Mouse (Mus musculus): Measurements from ENCODE around the gene Trim58. TPM values are rescaled to one million over a fixed set of nuclear protein-coding genes. Genes with fewer than 3 reads are reported as not detected.

Gene Trim58
- polyA plus RNA-seq, 1 experiment from 2014 or later: 0.20 TPM

DNA sequence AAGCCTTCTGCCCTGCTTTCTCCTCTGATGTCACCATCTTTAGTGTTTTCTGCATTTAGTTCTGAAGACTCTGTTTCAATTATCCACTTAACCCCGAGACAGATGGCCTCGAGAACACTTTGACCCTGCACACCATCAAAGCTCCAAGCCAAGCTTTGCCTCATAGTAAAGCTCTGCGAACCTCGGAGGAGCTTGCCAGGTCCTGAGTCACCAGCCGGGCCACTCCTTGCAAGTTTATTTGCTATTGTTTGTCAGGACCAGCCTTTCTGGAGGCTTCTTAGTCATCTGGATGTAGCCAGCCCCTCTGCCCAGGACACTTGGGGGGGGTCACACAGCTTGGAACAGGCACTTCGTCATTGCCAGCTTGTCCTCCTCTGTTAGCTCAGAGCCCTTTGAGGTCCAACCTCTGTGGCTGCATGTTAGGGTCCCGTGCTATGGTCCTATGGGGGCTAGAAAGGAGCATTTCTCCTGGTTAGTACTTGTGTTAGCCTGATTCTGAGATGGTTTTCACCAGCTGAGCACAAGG is 2.0 kb upstream of the Trim58 start:
- WGBS: 69% methylated on average over 7 of the region's 7 CpGs
- Histone ChIP-seq H3K9me3 (ENCODE audit: control insufficient read depth, low read length) (no peaks in the 10 kb centered on the region), H3K27ac (ENCODE audit: low read depth, low read length) (no peak overlapping the region), H3K4me1 (ENCODE audit: control insufficient read depth, insufficient read depth, low read depth, low read length) (peaks cover 5% of the 10 kb centered on the region), H3K27me3 (replicated peaks; ENCODE audit: control insufficient read depth, insufficient read depth, low read length) (peaks cover 5% of the 10 kb centered on the region; the same call in 1 of the 2 replicates), H3K4me3 (ENCODE audit: low read length) (no peak overlapping the region), H3K9ac (ENCODE audit: low read depth, low read length) (no peak overlapping the region), H3K4me2 (ENCODE audit: low read length) (no peak overlapping the region), H3K36me3 (ENCODE audit: control insufficient read depth, insufficient read depth, low read length) (no peaks in the 10 kb centered on the region)
- ATAC-seq: no peak

DNA sequence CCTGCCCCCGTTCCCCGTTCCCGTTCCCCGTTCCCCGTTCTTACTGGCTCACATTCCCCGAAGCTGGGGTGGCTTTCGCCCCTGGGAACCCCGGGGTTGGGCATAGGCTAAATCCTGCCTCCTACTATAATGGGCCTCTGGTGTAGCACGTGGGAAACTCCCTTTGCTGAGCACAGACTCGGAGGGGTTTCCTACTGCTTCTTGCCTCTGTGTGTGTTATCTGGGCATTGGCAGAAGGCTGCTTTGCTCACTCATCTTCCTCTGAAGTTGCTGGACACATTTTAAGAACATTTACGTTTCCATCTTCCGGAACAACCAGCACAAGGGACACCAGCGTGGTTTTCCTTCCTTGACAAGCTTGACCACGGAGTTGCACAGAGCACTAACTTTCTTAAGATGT is 792 bp downstream of the Trim58 start:
- ATAC-seq: no peak
- Histone ChIP-seq H3K4me2 (ENCODE audit: low read length) (peak overlapping the region; percentile 98), H3K4me3 (ENCODE audit: low read length) (peak overlapping the region; percentile 52), H3K36me3 (ENCODE audit: control insufficient read depth, insufficient read depth, low read length) (no peaks in the 10 kb centered on the region), H3K4me1 (ENCODE audit: control insufficient read depth, insufficient read depth, low read depth, low read length) (peaks cover 5% of the 10 kb centered on the region), H3K27me3 (replicated peaks; ENCODE audit: control insufficient read depth, insufficient read depth, low read length) (peaks cover 5% of the 10 kb centered on the region; the same call in 1 of the 2 replicates), H3K27ac (ENCODE audit: low read depth, low read length) (no peak overlapping the region), H3K9me3 (ENCODE audit: control insufficient read depth, low read length) (no peaks in the 10 kb centered on the region), H3K9ac (ENCODE audit: low read depth, low read length) (peak overlapping the region; percentile 58; the same call in 1 of the 2 replicates)
- WGBS: 26% methylated on average over 14 of the region's 14 CpGs

DNA sequence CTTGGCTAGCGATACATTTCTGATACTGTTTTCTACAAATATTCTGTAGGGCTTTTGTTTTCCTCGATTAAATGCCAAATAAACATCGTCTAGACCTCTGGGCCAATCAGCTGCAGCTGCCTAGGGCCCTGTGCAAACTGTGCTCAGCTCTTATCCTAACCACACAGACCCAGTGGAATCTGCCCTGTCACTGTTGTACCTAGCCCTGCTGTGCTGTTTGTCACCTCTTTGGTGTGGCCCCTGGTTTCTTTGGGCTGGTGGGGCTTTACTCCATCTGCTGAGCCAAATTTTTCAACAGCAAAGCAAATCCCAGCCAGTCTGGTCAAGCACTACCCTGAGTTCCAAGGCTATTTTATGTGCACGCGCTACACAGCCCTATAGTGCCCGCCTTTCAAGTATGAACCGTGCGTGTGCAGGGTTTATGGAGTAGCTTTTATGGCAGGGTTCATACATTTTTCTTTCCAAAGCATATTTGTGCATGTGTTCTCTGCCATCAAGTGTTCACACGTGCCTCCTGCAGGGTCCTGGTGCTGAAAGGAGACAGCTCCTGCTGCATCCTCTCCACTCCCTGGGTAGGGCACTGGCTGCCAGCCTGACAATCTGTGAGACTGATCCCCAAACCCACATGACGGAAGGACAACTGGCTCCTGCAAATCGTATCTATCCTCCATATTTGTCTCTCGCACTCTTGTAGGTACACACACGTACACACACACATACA is 1.5 kb downstream of the Trim58 start:
- H3K4me2 ChIP-seq (ENCODE audit: low read length): no peak overlapping the region
- no peaks in the 10 kb centered on the region for H3K36me3 ChIP-seq (ENCODE audit: control insufficient read depth, insufficient read depth, low read length)
- H3K27me3 ChIP-seq (replicated peaks; ENCODE audit: control insufficient read depth, insufficient read depth, low read length): peaks cover 5% of the 10 kb centered on the region; the same call in 1 of the 2 replicates
- no peak for ATAC-seq
- no peak overlapping the region for H3K9ac ChIP-seq (ENCODE audit: low read depth, low read length)
- 88% methylated on average over 13 of the region's 13 CpGs for WGBS
- no peaks in the 10 kb centered on the region for H3K9me3 ChIP-seq (ENCODE audit: control insufficient read depth, low read length)
- no peak overlapping the region for H3K27ac ChIP-seq (ENCODE audit: low read depth, low read length)
- peaks cover 5% of the 10 kb centered on the region for H3K4me1 ChIP-seq (ENCODE audit: control insufficient read depth, insufficient read depth, low read depth, low read length)
- no peak overlapping the region for H3K4me3 ChIP-seq (ENCODE audit: low read length)

DNA sequence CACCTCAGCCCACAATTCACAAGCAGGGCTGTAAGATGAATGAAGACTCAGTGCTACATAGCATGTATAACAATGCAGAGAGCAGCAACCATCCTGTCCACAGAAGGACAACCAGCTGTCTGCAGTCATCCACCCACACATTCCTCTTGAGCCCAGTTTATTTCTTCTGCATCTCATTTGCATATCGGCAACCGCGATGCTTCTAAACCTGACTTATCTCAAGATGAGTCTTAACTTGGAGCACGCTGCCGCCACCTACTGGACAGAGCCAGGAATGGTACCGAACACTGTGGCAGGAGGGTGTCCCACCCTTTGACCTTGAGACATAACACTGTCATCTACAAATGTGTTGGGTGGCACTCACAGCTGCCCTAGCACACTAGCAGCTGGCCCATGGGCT is 3.1 kb downstream of the Trim58 start:
- Histone ChIP-seq H3K4me3 (ENCODE audit: low read length) (no peak overlapping the region), H3K9ac (ENCODE audit: low read depth, low read length) (no peak overlapping the region), H3K4me1 (ENCODE audit: control insufficient read depth, insufficient read depth, low read depth, low read length) (peaks cover 5% of the 10 kb centered on the region), H3K27ac (ENCODE audit: low read depth, low read length) (no peak overlapping the region), H3K9me3 (ENCODE audit: control insufficient read depth, low read length) (no peaks in the 10 kb centered on the region), H3K36me3 (ENCODE audit: control insufficient read depth, insufficient read depth, low read length) (no peaks in the 10 kb centered on the region), H3K27me3 (replicated peaks; ENCODE audit: control insufficient read depth, insufficient read depth, low read length) (peaks cover 5% of the 10 kb centered on the region; the same call in 1 of the 2 replicates), H3K4me2 (ENCODE audit: low read length) (no peak overlapping the region)
- 37% methylated on average over 6 of the region's 6 CpGs for WGBS
- ATAC-seq: no peak

DNA sequence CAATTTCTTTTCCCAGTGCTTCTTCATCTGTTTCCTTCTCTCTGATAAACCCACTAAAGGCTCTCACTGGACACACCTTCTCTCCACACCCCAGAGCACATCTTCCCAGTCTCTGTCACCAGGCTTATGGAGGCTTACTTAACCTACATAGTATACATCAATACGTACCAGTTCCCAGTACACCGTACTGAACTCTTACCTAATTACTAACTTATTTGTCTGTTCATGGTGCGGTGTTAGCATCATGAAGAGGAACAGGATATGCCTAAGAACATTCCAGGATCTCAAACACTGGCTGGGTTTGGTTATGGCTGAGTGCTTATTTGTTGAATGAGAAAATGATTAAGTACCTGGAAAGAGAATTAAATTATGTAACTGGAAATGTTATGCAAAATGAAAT is 14.9 kb downstream of the Trim58 start:
- H3K9me3 ChIP-seq (ENCODE audit: control insufficient read depth, low read length): no peaks in the 10 kb centered on the region
- no peaks in the 10 kb centered on the region for H3K27me3 ChIP-seq (replicated peaks; ENCODE audit: control insufficient read depth, insufficient read depth, low read length)
- no peak overlapping the region for H3K27ac ChIP-seq (ENCODE audit: low read depth, low read length)
- H3K4me2 ChIP-seq (ENCODE audit: low read length): no peak overlapping the region
- H3K36me3 ChIP-seq (ENCODE audit: control insufficient read depth, insufficient read depth, low read length): no peaks in the 10 kb centered on the region
- H3K4me1 ChIP-seq (ENCODE audit: control insufficient read depth, insufficient read depth, low read depth, low read length): no peaks in the 10 kb centered on the region
- H3K9ac ChIP-seq (ENCODE audit: low read depth, low read length): no peak overlapping the region
- no peak overlapping the region for H3K4me3 ChIP-seq (ENCODE audit: low read length)
- 89% methylated on average over 3 of the region's 3 CpGs for WGBS
- no peak for ATAC-seq

DNA sequence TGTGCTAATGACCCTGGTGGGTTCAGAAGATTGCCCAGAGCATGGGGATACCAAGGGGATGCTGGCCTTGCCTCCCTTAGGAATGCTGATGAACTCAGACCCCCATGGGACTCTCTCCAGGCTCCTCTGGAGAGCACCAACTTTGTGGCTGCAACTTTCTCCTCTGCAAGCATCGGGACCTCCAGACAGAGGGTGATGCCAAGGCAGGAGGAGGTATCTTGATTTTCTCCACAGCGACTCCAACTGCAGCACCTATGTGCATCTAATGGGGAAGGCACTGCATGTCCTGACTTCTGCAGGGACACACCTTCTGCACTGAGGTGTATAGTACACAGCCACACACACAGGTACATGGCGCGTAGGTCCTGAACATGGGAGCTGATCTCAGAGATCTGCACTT is 18.3 kb downstream of the Trim58 start, which contains the start of gene Olfr322:
Gene Olfr322, plus strand, starts transcription at position 187 of the 400 bp plus-strand sequence.
- WGBS: 87% methylated on average over 4 of the region's 4 CpGs
- Histone ChIP-seq H3K27me3 (replicated peaks; ENCODE audit: control insufficient read depth, insufficient read depth, low read length) (no peaks in the 10 kb centered on the region), H3K4me1 (ENCODE audit: control insufficient read depth, insufficient read depth, low read depth, low read length) (no peaks in the 10 kb centered on the region), H3K4me3 (ENCODE audit: low read length) (no peak within 1 kb of the TSS), H3K9me3 (ENCODE audit: control insufficient read depth, low read length) (no peaks in the 10 kb centered on the region), H3K36me3 (ENCODE audit: control insufficient read depth, insufficient read depth, low read length) (no peaks in the 10 kb centered on the region), H3K9ac (ENCODE audit: low read depth, low read length) (no peak within 1 kb of the TSS), H3K27ac (ENCODE audit: low read depth, low read length) (no peak within 1 kb of the TSS), H3K4me2 (ENCODE audit: low read length) (no peak within 1 kb of the TSS)
- ATAC-seq: no peak

DNA sequence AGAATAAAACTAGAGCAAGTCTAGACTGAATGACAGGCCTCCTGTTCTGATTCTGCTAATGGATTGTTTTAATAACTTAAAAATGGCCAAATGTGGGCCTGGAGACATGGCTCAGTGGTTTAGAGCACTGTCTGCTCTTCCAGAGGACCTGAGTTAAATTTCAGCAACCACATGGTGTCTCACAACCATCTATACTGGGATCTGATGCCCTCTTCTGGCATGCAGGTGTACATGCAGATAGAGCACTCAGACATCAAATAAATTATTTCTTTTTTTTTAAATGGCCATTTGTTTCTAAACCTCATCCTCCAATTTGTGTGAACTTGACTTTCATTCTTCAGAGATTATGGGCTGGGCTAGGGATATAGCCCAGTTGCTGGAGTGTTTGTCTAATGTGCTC is 29.0 kb downstream of the Trim58 start:
- no peak for ATAC-seq
- H3K27me3 ChIP-seq (replicated peaks; ENCODE audit: control insufficient read depth, insufficient read depth, low read length): no peaks in the 10 kb centered on the region
- no peak overlapping the region for H3K4me3 ChIP-seq (ENCODE audit: low read length)

DNA sequence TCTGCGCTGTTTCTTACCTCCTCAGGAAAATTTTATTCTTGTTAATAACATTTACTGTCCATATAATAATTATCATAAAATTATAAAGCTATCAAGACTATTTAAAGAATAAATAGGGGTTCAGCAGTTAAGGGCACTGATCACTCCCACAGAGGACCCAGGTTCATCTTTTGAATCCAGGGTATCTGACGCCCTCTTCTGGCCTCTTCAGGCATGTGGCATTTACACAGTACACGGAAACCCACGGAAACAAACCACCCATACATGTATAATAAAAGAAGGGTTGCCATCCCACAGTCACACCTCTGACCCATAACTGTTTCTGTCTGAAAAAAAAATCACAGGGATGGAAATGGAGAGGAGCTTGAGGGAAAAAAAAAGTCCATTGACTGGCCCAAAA is 31.6 kb downstream of the Trim58 start:
- no peak overlapping the region for H3K27ac ChIP-seq (ENCODE audit: low read depth, low read length)
- H3K4me3 ChIP-seq (ENCODE audit: low read length): no peak overlapping the region
- H3K27me3 ChIP-seq (replicated peaks; ENCODE audit: control insufficient read depth, insufficient read depth, low read length): no peaks in the 10 kb centered on the region
- no peak for ATAC-seq
- no peaks in the 10 kb centered on the region for H3K4me1 ChIP-seq (ENCODE audit: control insufficient read depth, insufficient read depth, low read depth, low read length)
- no peak overlapping the region for H3K9ac ChIP-seq (ENCODE audit: low read depth, low read length)
- no peaks in the 10 kb centered on the region for H3K36me3 ChIP-seq (ENCODE audit: control insufficient read depth, insufficient read depth, low read length)
- H3K4me2 ChIP-seq (ENCODE audit: low read length): no peak overlapping the region
- 49% methylated on average over 4 of the region's 4 CpGs for WGBS
- H3K9me3 ChIP-seq (ENCODE audit: control insufficient read depth, low read length): no peaks in the 10 kb centered on the region

More for the DNA sequence above, 29.0 kb downstream of the Trim58 start:
- no peak overlapping the region for H3K4me2 ChIP-seq (ENCODE audit: low read length)
- H3K4me1 ChIP-seq (ENCODE audit: control insufficient read depth, insufficient read depth, low read depth, low read length): no peaks in the 10 kb centered on the region
- no peaks in the 10 kb centered on the region for H3K36me3 ChIP-seq (ENCODE audit: control insufficient read depth, insufficient read depth, low read length)
- H3K27ac ChIP-seq (ENCODE audit: low read depth, low read length): no peak overlapping the region
- no peaks in the 10 kb centered on the region for H3K9me3 ChIP-seq (ENCODE audit: control insufficient read depth, low read length)
- H3K9ac ChIP-seq (ENCODE audit: low read depth, low read length): no peak overlapping the region

DNA sequence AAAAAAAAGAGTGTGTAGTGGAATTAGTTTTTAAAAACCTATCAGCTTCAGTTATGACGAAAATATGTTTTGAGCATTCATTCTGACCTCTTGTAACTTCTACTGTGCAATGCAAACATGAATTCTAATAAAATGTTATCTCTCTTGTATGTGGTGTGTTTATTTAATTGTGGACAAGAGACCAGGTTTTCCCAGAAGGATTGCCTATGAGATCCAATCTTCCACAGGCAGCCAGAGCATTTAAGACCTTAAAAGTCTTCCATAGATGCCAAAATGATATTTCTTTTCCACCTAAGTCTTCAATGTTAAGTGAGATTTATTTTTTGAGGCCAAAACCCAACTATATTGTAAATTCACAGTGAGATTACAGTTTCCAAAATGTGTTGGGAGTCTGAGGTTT is 40.5 kb downstream of the Trim58 start, which contains the start of gene Olfr320:
Gene Olfr320, plus strand, starts transcription at position 301 of the 400 bp plus-strand sequence.
- WGBS: 97% methylated on average over 1 of the region's 1 CpGs
- H3K4me1 ChIP-seq (ENCODE audit: control insufficient read depth, insufficient read depth, low read depth, low read length): no peaks in the 10 kb centered on the region

More for the DNA sequence above, 40.5 kb downstream of the Trim58 start, which contains the start of gene Olfr320:
- no peak within 1 kb of the TSS for H3K4me2 ChIP-seq (ENCODE audit: low read length)
- no peak for ATAC-seq
- H3K9me3 ChIP-seq (ENCODE audit: control insufficient read depth, low read length): no peaks in the 10 kb centered on the region
- no peaks in the 10 kb centered on the region for H3K36me3 ChIP-seq (ENCODE audit: control insufficient read depth, insufficient read depth, low read length)
- H3K9ac ChIP-seq (ENCODE audit: low read depth, low read length): no peak within 1 kb of the TSS
- H3K4me3 ChIP-seq (ENCODE audit: low read length): no peak within 1 kb of the TSS
- H3K27ac ChIP-seq (ENCODE audit: low read depth, low read length): no peak within 1 kb of the TSS
- no peaks in the 10 kb centered on the region for H3K27me3 ChIP-seq (replicated peaks; ENCODE audit: control insufficient read depth, insufficient read depth, low read length)
